Mouse (Mus musculus): Measurements from ENCODE around the gene Snrk.

Gene Snrk

DNA sequence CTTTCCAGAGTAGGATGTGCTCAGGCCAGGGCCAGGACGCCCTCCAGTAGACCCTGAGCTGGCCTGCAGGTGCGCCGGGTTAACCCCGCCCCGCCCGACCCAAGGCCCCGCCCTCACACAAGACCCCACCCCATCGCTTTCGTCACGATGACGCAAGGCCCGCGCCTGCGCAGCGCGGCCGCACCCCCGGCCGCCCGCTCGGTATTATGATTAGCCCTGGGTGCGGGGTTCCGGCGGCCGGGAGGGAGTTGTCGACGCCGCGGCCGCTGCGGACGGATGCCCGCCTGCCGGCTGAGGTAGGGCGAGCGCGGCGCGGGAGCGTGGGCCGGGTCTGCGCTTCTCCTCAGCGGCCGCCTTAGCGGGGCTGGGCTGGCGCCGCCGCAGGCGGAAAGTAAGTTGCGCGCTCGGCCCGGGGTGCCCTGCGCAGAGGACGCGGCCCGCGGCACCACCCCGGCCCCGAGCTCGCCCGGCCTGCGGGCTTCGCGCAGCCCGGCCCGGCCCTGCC, at the start of gene Snrk:
TSS of gene Snrk (plus strand) at position 155 of the 505 bp plus-strand sequence.
- peak; percentile 90 to 91 for DNase-seq (ENCODE audit: low spot score in 2 of 2)

DNA sequence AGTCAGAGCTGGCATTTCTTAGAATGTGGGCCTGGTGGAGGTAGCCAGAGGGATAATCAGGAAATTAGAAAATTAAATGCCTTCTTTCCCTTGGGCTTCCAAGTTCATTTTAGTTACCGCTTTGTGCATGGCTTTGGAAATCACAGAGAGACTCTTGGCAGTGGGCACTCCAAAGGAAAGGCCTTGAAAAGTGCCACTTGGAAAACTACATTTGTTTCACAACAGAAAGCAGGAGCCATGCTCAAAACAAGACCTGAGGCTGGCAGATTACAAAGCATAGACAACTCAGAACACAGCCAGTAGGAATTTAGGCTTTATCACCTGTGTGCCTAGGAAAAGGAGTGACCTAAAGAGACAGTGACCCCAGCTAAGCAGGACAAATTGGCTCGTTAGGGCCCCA, 49.4 kb upstream of the Snrk start:
- no peak for DNase-seq (ENCODE audit: low spot score in 2 of 2)

DNA sequence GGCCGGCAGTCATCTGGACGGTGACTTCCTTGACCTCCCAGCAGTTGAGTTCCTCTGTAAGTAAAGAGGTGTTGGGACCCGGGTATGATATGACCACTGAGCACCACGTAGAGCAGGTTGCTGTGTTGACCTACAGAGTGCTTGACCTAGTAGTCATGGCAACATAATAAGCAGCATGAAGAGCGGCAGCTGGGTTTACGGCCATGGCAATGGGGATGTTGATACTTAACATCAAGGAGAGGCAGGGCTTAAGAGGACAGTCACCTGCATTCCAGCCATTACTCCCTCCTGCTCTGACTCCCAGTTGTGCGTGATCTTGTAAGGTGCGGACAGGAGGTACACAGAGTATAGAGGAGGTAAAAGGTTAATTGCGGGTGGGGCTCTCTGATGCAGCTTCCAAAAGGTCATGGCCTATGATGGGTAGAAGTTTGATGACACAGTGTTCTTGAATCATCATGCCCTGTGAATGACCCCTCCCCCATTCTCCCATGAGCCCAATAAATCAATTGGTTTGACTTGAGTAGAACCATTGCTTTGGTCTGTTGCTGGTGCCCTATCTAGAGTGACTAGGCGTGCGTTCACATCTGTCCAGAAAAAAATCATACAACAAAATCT, 47.4 kb upstream of the Snrk start:
- DNase-seq (ENCODE audit: low spot score in 2 of 2): no peak

DNA sequence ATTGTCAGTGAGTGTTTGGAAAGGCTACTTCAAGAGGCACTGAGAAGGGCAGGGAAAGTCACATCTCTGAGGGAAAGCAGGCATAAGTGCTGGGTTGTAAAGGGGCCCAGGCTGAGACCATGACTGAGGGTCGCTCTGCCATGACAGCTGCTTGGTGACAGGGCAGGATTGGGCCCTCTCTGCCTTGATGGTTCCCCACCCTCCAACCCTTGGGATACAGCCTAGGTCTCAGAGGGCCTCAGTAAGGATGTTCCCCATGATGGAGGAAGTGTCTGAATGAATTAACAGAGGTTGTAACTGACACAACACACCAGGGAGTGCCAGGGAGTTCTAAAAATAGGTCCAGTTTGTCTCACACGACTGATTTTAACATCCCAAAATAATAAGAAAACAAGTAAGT, 43.1 kb upstream of the Snrk start:
- no peak for DNase-seq (ENCODE audit: low spot score in 2 of 2)

DNA sequence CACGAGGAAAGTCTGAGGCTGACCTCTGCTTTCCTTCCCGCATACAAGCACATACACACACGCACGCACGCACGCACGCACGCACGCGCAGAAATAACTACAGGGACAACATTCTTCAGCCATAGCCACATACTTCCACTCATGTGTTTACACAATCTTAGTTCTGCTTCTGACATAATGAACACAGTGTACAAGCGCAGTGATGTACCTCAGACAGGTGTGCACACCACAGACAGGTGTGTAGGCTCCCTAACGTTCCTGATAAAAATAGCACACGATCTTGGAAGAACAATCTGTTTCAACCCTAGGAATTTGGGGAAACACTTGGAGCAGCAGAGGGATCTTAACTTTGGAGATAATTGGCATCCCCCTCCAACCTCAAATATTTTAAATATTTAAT, 42.5 kb upstream of the Snrk start:
- no peak for DNase-seq (ENCODE audit: low spot score in 2 of 2)

DNA sequence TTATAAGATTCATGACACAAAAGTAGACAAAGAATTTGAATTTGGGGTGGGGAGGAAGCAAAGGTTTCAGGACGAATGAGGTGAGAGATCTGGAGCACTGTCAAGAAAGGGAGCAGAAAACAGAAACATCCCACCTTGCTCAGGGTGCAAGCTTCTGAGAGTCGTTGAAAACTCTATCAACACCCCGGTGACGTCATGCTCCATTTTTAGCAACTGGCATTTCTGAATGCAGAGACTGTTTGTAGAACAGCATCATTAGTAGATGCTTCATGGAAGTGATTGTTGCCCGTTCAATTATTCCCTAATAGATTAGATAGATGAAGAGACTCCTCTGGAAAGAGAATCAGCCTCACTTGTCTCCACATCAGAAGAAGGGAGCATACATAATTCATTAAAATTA, 38.6 kb upstream of the Snrk start:
- peak; percentile 8 to 37 for DNase-seq (ENCODE audit: low spot score in 2 of 2)

DNA sequence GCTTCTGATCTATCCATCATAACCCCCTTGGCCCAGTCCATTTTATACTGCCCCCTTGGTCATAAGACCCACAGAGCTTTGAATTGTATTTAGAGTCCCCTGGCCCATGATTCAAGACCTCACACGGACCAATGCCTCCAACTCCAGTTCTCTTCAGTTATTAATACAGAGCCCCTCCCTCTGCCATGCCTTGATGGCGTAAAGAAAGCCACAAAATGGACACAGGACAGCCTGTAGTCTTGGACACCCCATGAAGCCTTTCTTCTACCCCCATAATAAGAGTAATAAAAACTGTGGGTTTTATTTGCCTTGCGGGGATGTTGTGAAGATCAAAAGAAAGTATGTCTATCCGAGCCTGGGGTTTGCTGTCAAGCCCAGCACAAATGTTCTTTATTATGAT, 33.4 kb upstream of the Snrk start:
- DNase-seq (ENCODE audit: low spot score in 2 of 2): no peak

DNA sequence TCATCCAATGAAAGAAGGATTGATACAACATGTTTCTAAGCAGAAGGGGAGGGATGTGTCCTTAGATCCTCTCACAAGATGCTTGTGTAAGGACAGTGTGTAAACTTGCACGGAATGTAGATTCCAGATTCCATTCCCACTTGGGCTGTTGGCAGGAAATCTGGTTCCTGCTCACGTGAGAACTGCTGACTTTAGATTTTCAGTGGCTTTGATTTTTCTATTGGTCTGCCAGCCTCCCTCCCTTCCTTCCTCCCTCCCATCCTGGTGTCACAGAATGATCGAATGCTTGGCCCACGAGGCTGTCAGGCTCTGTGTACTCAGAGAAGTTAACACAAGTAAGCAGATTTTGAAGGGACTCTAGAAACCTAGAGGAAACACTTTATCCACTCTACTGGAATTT, 32.9 kb upstream of the Snrk start:
- DNase-seq (ENCODE audit: low spot score in 2 of 2): no peak

DNA sequence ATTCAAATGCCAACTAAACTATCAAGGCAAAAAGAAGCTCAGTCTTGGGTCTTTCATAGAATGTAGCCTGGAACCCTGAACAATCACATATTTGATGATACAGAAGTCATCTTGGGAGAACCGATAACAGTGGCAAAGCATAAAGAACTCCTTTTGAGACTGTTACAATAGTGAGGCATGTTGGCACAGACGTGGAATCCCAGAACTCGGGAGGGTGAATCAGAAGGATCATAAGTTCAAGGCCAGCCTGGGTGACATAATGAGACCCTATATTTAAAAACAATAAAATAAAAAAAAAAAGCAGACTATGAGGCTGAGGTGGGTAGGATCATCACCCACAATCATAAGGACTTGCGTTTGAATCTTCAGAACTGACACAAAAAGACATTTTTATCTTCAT, 32.4 kb upstream of the Snrk start:
- DNase-seq (ENCODE audit: low spot score in 2 of 2): no peak

DNA sequence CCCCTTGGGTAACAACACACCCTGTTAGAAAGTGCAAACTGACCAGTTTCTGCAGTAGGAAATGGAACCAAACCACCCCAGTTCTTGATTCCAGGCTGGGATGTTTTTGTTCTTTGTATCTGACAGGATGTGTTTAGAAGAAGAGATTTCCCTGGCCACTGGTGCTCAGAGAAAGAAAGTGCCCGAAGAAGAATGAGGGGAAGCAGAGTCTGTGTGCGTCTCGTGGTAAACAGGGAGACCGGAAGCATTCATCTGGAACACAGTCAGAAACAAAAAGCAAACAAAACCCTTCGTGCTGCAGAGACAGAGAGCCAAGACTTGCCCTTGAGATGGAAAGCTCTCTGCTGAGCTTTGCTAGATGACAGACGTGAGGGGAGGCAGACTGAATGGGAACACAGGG, 32.0 kb upstream of the Snrk start:
- no peak for DNase-seq (ENCODE audit: low spot score in 2 of 2)

DNA sequence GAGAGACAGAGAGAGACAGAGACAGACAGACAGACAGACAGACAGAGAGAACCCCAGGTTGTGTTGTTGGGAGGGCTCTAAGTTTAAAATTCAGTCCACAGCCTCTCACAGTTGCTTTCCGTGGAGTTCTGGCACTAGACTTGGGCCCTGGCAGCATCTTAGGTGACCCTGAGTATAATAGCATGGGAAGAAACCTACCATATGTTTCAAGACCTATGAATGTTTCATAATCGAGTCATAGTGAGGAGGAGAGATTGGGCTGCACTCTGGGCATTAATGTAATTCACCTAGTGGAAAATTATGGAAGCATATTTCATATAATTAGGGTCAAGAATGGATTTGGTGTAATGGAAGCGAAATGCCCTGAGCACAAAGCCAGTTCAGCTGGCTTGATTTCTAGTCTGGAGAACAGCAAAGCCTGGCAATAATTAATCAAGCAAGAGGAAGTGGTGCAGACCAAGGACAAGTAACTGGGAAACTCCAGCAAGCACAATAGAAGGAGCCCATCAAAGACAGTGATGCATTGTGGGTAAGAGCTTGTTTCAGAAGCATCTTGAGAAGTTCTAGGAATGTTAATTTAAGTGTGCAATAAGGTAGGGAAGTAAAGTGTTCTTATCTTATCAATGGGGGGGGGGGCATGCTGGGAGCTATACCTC, 31.4 kb upstream of the Snrk start:
- no peak for DNase-seq (ENCODE audit: low spot score in 2 of 2)

DNA sequence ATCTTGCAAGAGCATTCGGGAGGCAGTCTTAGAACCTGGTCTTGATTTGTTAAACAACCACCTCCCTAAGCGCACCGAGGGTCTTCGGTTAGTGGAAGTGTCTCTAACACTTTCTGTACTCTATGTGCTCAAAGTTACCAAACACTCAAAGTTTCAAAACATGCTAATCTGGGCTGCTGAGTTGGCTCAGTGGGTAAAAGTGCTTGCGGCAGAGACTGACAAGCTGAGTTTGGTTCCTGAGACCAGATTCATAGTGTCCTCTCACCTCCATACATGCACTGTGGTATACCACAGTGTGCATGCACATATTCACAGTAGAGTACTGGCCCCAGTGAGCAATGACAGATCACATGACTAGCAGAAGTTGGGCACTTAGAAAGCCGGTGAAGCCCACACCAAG, 30.0 kb upstream of the Snrk start:
- DNase-seq (ENCODE audit: low spot score in 2 of 2): no peak

DNA sequence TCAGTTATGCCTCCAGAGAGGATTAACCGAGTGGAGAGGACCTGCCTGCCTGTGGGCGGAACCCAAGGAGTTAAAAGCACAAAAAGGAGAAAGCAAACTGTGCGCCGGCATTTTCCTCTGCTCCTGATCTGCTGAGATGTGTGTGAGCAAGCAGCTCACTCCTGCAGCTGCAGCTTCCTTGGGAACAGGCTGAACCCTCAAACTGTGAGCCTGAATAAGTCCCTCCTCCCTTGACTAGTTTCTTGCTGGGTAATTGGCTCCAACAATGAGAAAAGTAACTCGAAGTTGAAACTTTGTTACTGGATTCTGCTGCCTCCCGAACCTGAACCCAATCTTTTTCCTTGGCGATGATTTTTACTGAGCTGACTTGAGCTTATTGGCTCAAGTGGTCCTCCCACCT, 25.9 kb upstream of the Snrk start:
- DNase-seq (ENCODE audit: low spot score in 2 of 2): no peak

DNA sequence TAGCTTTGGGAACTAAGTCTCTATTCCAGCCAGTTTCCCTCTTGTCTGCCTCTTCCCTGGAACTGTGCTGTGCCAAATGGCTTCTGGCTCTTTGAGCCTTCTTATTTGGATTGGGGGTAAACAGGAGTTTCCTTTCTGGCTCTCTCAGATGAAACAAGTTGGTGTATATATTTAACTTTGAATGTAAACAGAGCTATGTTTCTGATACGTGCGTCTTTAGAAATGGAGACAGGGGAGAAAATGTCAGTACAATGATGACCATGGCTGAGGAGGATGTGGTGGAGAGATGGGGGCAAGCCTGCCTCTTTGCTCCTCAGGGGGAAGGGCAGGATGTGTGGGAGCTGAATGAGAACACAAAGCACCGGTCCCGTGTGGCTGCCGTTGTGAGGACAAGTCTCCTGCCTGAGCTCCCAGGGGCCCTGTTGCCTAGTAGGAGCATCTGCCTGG, 25.3 kb upstream of the Snrk start:
- DNase-seq (ENCODE audit: low spot score in 2 of 2): no peak

DNA sequence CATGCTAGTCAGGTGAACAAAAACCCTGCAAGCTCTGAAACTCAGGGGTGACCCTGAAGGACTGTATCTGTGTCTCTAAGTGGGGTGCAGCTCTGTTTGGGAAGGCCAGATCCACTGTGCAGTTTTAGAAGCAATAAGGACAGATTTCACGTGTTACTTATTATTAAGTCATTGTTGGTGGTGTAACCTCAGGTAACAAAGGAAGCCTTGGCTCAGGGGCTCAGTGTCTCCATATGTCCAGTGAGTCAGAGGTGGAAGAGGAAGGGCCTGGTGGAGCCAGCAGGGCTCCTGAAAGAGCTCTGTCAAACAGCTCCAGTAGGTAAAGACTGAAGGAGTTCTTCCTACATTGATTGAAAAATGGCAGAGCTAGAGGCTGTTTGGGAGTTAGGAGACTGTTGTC, 22.9 kb upstream of the Snrk start:
- no peak for DNase-seq (ENCODE audit: low spot score in 2 of 2)

DNA sequence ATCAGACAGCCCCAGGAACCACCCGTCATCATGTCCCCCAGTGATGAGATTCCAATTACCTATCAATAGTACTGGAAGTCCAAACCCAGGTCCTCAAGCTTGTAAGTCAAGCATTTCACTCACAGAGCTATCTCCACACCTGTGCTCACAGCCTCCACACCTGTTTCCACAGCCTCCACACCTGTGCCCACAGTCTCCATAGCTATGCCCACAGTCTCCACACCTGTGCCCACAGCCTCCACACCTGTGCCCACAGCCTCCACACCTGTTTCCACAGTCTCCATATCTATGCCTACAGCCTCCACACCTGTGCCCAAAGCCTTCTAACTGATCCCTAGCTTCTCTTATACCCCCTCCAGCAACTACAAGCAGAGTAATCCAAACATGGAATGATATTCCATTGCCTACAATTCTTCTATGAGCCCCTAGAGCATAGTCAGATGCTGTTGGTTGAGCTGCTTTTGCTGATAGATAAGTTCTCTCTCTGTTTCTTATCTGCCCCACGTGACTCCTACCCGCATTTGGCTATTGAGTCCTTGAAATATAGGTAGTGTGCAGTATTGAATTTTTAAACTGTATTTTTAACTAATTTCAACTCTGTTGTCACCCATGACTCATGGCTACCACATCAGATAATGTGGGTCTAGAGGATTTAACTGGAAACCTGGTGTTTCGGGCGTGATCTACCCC, 20.1 kb upstream of the Snrk start:
- DNase-seq (ENCODE audit: low spot score in 2 of 2): no peak

DNA sequence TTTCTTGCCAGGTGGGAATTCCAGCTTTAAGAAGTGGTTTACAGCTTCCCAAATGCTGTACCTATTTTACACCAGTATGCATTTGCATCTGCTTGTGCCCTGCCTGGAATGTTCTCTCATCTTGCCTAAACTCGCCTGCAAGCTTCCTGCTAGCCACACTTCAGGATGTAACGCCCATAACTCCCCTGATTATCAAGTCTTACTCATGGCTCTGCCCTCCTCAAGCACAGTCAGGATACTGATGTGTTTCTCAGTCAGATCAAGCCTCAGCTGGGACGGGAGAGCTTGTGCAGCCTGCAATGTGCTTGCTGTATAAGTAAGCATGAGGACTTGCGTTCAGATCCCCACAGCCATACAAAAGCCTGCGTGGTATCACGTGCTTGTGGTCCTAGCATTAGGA, 19.5 kb upstream of the Snrk start:
- DNase-seq (ENCODE audit: low spot score in 2 of 2): no peak

DNA sequence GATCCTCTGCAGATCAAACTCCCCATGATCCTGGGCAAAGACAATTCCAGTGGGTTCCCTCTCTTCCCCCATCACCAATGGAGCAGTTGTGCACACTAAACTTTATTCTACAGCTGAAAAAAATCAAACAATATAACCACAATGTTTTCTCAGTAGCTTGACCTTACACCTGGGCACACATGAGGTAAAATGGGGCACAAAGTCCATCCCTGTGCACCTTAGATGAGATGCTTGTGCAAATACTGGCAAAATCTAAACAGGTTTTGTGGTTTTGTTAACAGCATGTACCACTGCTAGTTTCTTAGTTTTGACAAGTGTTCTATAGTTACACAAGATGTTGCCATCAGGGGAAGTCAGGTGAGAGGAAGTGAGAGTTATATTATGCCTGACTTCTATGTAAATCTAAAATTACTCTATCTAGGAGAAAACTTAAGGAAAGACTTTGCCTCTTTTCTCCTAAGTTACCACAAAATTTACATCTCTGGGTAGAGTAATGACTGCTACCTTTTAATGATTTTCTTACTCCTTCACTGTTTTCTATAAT, 16.4 kb upstream of the Snrk start:
- DNase-seq (ENCODE audit: low spot score in 2 of 2): no peak

DNA sequence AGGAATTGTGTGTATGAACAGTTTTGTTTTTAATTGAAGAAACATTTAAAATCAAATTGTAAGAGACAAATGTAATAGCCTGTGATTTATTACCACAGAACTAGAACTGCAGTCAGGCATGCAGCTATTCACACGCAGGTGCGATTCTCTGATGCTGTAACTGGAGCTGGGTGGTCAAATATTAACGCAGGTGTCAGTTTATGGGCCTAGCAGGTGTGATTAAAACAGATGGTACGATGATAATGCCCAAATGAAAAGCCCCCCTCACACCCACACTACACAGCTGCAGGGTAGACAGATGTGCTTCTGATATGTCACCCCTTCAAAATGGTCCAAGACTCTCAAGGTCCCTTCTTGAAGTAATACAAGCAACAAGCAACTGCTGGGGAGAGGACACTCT, 15.9 kb upstream of the Snrk start:
- no peak for DNase-seq (ENCODE audit: low spot score in 2 of 2)

DNA sequence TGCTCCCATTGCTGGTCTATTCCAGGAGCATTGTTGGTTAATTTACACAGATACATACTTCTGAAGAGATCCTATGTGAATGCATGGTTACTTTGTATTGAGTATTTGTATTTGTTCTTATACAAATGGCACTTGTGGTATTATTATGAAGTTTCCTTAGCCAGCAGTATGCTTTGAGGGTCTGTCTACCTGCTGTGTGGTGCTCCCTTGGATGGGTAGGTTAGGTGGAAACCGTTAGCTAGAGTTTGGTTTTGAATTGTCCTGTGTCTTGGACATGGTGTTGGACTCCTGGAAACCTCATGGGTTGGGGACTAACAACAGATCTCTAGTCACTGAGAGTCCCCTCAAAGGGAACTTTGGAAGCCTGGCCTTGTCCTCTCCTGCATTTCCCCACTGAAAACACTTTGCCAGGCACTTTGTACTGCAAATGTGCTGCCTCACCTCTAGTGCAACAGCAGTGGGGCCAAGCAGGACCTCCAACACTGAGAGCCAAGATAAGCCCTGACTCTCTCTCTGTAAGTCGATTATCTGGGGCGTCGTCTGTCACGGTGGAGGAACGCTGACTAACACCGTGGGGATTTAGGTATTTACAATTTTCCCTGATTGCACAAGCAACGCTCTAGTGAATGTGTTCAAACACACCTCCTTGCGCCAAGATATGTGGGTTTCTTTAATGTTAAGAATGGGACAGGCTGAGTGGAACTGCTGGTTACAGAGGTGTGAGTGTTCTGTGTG, 13.3 kb upstream of the Snrk start:
- DNase-seq (ENCODE audit: low spot score in 2 of 2): no peak

DNA sequence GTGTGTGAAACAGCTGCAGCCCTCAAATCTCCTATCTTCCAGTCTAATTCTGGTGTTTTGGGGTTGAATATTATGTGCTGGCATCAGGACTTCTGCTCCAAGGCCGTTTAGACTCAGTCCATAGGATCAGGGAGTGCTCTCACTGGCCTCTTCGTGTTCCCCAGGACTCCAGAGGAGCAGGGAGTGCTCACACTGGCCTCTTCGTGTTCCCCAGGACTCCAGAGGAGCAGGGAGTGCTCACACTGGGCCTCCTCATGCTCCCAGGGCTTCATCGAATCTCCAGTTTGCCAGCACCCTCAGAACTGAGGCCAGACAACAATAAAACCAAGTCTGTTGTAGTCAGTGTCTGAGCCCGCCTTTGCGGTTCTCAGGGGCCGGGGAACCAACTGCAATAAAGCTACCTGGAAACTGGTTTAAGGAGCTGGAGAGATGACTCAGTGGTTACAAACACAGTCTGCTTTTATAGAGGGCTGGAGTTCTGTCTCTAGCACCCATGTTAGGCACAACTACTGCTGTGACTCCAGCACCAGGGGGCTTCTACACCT, 12.7 kb upstream of the Snrk start:
- DNase-seq (ENCODE audit: low spot score in 2 of 2): no peak
